Mouse (Mus musculus): ENCODE measurements around the gene Gna13.

The Gna13 gene

DNA sequence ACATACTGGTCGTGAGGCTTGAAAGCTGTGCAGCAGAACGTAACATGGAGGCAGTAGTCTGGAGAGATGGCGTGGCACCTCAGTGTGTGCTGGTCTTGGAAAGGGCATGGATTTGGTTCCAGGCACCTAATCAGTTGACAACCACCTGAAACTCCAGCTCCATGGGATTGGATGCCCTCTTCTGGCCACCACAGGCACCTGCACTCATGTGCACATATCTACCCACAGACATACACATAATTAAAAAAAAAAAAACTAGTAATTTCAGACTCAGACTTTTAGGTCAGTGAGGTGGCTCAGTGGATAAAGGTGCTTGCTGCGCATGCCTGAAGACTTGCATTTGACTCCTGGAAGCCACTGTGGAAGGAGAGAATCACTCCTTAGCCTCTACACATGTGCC is 59.6 kb downstream of the Gna13 start:
- DNase-seq (ENCODE audit: low read depth, low spot score) = no peak

DNA sequence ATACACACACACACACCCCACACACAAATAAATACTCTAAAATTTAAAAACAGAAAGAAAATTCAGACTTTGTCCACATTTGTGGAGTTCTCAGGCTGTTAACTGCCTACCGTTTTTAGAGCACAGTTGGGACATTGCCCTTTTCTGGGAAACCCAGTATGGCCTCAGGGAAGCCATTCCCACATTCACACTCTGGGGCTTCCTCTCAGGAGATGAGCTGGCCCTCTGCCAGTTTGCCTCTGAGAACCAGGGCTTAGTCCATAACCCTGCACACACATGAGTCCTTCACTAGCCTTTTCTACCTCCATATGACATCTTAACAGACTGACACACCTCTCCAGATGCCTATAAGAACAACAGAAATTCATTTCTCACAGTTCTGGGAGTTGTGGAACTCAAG is 60.7 kb downstream of the Gna13 start:
- no peak for DNase-seq (ENCODE audit: low read depth, low spot score)

DNA sequence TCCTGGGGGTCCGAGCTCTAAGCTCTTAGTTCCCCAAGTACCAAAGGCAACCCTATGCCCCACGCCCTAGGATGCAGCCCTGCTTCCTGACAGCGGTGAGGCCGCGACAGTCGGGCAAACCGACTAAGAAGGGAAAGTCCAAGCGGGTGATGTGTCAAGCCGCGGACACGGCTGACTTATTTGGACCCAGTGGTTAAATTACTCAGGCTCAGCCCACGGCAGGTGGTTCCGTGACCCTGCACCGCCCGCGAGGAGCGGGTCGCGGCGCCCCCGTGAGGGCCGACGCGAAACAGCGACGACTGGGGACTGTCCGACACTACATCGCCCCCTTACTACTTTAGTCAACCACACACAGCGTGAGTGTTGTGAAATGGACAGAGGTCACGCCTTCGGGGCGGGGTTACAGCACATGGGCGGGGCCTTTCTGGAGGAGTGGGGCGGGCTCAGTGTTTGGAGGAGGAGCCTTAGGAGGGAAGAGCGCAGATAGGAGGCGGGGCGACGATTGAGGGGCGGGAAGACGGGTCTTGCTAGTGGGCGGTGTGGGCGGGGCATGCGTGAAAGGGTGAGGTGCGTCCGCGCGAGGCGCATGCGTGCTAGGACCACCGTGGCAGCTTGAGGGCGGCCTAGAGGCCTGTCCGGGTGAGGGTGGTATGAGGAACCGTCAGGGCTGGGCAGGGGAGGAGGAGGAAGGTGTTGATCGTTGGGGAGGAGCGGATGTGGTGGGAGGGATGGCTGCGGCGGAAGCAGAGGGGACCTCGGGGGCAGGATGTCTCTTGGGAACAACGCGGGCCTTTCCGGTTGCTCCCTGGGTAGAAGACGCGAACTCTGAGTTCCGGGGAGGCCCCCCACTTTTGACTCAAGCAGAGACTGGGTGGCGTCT is 63.0 kb downstream of the Gna13 start, which contains the start of gene Amz2:
Gene Amz2, plus strand, starts transcription at position 555 of the 880 bp plus-strand sequence.
- DNase-seq (ENCODE audit: low read depth, low spot score) = peak; percentile 100

DNA sequence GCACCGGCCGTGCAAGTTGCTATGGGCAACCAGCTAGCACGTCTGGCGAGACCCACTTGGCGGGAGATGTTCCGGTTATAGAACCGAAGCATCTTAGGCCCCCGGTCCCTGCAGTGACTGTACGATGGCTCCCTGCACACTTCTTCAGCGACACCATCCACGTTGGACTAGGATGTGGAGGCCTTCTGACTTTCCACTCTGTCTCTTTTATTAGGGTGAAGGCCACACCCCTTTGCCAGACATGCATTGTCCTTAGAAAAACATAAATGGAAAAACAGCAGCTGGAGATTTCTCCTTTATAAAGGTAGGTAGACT is 63.6 kb downstream of the Gna13 start:
- DNase-seq (ENCODE audit: low read depth, low spot score) = no peak

DNA sequence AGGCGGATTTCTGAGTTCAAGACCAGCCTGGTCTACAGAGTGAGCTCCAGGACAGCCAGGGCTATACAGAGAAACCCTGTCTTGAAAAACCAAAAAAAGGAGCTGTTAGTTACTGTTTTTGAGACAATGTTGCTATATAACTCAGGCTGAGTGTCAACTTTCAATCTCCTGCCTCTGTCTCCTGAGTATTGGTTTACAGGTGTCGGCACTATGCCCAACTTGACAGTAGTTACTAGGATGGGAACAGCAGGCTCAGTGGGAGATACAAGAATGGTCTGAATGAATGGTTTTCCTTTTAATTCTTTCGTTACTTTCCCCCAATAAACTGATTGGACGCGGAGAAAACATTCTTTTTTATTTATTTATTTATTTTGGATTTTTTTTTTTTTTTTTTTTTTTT is 64.7 kb downstream of the Gna13 start:
- DNase-seq (ENCODE audit: low read depth, low spot score) = no peak

DNA sequence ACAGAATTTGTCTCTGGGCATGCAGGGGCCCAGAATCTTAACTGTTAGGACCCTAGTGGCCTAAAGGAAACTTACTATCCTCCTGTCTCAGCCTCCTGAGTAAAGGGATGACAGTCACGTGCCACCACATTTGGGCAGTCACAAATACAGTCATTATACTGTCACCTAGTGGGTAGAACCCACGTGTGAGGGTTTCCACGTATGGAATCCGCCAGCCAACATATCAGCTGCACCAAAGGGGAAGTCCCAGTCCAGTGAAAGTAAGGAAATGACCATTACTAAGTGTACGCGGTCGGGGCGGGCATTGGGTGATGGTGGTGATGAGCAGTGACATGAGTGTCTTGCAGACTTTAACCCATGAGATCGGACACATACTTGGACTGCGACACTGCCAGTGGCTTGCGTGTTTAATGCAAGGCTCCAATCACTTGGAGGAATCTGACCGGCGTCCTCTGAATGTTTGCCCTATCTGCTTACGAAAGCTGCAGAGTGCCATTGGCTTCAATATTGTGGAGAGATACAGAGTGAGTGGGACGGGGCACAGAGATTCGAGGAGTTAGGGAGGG is 71.7 kb downstream of the Gna13 start:
- no peak for DNase-seq (ENCODE audit: low read depth, low spot score)

DNA sequence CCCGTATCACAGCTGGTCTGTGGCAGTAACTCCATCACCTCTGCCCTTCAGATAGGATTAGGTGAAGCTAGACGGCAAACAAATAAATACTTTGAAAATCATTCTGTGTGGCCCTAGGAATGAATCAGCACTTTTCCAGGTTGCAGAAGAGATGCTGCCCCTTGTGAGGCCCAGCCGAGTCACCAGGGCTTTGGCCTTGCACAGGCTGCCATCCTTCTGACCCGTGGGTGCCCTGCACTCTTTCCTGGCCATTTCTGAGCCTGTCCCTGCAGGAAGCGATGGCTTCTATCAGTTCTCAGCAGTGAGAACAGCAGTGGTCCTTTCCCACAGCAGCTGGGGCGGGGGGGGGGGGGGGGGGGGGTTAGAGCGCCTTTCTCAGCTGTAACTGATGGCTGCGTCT is 74.3 kb downstream of the Gna13 start:
- no peak for DNase-seq (ENCODE audit: low read depth, low spot score)

DNA sequence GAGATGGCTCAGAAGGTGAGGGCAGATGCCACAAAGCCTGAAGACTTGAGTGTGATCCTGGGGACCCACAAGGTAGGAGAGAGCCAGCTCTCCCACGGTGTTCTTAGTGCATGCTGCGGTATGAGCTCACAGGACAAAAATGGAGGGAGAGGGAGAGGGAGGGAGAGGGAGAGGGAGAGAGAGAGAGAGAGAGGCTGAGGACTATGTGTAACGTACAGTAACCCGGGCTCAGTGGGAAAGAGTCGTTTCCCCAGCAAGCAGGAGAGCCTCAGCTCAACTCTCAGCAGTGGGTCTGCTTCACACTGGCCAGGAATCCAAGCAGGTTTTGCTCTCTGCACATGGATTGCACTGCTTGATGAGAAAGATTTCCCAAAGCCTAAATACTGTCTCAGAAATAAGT is 76.6 kb downstream of the Gna13 start:
- no peak for DNase-seq (ENCODE audit: low read depth, low spot score)

DNA sequence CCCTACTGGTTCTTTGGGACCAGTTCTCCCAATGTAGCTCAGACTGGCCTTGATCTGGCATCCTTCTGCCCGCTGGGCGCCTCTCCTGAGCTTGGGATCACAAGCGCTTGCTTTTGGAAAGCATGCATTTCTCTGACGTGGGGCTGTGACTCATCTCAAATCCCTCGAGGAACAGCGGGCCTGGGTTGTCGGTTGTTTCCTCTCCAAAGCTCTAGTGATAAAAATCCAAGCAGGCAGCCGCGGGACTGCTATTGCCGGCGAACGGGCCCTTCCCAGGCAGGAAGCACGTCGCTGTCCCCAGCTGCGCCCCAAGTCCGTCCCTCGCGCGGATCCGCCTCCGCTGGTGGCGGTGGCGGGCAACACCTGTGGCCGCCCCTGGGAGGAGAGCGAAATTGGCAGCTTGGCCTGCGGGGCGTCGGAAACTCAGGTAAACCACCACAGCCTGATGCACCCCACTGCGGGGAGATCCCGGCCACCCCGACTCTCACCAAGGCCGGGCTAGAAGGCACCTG is 77.3 kb downstream of the Gna13 start:
- no peak for DNase-seq (ENCODE audit: low read depth, low spot score)

DNA sequence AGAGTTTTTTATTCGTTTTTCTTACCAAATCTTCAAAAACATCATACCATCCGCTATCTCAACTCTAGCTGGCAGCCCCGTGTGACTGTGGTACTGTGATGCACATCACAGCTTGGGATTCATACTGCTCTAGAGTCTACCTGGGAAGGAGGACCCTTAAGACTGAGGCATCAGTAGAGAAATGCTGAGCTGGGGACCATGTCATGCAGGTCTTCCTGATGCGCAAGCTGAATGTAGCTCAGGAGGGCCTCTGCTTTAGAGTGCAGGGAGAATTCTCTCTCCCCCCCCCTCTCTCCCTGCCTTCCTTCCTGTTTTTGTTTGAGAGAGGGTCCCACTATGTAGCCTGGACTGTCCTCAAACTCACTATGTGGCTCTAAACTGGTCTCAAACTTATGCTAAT is 78.0 kb downstream of the Gna13 start:
- DNase-seq (ENCODE audit: low read depth, low spot score) = no peak

DNA sequence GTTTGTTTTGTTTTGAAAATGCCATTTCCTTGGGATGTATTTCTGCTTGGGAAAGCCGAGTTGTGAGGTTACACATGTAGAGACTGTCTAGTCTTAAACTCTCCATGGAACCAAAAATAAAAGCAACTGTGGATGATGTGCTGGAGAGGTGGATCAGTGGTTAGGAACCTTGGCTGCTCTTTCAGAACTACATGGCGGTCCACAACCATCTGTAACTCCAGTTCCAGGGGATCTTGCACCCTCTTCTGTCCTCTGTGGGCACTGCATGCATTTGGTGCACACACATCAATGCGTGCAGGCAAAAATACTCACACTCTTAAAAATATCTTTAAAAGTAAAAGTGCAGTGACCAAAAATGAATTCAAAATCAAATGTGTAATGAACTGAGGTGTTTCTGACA is 78.5 kb downstream of the Gna13 start:
- no peak for DNase-seq (ENCODE audit: low read depth, low spot score)

DNA sequence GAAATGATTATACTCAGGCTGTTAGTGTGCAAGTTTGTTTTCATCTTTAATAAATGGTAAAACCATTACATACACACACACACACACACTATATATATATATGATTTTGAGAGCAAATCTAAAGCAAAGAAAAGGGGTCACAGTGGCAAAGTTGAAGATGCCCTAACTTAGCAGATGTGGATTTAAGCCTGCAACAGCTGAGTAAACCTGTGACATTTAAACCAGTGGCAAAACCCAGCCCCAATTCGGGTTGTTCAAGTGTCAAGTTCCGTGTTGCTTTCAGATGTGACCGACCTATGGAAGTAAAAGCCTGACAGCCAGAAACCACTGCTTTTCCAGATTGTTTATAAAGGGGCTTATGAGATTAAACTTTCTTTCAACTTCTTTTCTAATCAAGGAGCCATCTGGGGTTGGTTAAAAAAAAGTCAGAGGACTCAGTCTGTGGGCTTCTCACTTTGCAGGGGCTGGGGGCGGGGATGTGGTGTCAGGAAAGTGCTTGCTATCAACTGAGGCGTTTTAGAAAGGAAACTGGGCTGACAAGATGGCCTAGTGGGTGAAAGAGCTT is 79.6 kb downstream of the Gna13 start:
- no peak for DNase-seq (ENCODE audit: low read depth, low spot score)

DNA sequence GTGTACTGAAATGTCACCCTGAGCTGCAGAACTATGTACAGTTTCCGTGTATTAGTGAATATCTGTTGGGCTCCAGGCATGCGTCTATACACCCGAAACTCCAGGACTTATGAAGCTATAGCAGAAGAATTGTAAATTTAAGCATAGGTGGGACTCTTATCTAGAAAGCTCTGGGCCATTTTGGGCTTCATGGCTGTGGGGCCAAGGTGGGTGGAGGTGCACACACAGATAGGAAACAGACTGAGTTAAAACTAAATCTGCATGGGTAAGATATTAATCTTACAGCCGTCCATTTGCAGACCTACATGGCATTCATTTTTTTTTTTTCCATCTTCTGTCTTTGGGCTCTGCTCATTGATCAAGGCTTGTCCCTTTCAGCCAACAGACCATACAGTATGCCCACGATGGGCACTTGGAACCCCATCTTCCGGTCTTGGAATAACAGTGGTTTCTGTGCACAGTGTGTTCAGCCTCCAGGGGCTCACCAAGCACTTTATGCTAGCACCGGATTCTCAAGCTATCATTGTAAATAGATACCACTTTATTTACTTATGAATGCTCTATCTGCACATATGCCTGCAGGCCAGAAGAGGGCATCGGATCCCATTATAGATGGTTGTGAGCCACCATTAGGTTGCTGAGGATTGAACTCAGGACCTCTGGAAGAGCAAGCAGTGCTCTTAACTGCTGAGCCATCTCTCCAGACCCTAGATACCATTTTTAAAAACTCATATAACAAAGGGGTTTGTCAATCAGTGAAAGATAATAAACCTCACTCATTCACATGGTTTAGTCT is 81.0 kb downstream of the Gna13 start:
- DNase-seq (ENCODE audit: low read depth, low spot score) = no peak

DNA sequence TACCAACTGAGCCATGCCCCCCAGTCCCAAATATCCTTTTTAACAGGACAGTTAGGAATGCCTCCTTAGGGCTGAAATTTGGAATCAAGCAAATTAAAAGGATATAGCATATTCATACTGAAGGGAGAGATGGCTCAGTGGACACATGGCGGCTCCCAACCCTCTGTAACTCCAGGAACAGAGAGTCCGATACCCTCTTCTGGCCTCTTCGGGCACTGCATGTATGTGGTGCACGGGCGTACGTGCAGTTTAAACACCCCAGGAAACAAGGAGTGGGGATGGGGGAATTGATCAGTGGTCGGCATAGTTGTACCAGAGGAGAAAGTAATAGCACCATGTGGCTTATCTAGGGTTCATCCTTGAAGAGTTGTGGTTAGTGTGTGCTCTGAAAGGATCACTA is 82.0 kb downstream of the Gna13 start:
- DNase-seq (ENCODE audit: low read depth, low spot score) = no peak

DNA sequence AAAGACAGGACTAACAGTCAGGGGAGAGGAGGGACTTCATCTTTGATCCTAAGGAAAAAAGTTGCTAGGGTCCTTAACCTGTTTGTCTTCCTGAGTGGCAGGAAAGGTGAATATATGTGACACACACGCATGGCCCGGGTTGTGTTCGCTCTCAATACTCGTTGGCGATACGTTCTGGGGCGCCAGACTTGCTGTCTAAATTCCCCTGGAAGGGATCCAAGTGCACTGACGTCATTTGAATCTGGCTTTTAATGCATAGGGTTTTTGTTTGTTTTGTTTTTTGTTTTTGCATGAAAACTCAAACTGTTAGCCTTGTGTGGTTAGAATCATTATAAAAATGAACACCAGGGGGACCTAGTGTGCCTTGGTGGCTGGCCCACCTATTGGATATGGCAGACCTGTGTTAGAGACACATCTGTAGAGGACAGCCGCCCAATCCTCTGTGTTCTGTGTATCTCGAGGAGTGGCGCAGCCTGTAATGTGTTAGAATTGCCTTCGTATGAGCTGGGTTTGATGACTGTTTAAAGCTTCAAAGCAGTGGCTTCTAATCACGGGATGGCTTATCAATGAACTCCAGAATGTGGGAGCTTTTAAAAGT is 82.9 kb downstream of the Gna13 start:
- peak; percentile 34 for DNase-seq (ENCODE audit: low read depth, low spot score)
